Mouse (Mus musculus) intestine, embryonic 14.5 days (tissue): ENCODE data around the gene Olfr71. TPM values are rescaled to one million over a fixed set of nuclear protein-coding genes. Genes with fewer than 3 reads are reported as not detected.
A peak's percentile ranks its signal among the peaks of the same experiment; 100 is the strongest.

Source experiments
- ATAC-seq: fragments of 200-750 bp; cut with Nextera tagmentation; replicated peaks from 2 replicates; pipeline ENCODE4 v1.8.0; 2017; ENCODE audit warnings: low read depth, moderate number of reproducible peaks, moderate TSS enrichment, moderate library complexity; ENCODE audit not compliant: low FRiP score, low TSS enrichment
- DNase-seq: peaks from one replicate; pipeline ENCODE4 v3.0.0-alpha.2; 2018; ENCODE audit warnings: low spot score
- H3K27ac ChIP-seq: fragments of 300-500 bp; sonication (generic); 2 replicates; pipeline ENCODE4 v1.5.1; 2014; ENCODE audit warnings: low read depth, mild to moderate bottlenecking, control low read depth
- H3K27me3 ChIP-seq: fragments of 300-500 bp; sonication (generic); replicated peaks from 2 replicates; pipeline ENCODE4 v1.6.1; 2014; ENCODE audit warnings: low read length, control low read depth; ENCODE audit not compliant: control insufficient read depth, insufficient read depth
- H3K36me3 ChIP-seq: fragments of 300-500 bp; sonication (generic); 2 replicates; pipeline ENCODE4 v1.6.1; 2014; ENCODE audit warnings: low read length, control low read depth; ENCODE audit not compliant: control insufficient read depth, insufficient read depth
- H3K4me1 ChIP-seq: fragments of 300-500 bp; sonication (generic); replicated peaks from 2 replicates; pipeline ENCODE4 v1.6.1; 2014; ENCODE audit warnings: low read length, control low read depth, mixed read lengths; ENCODE audit not compliant: control insufficient read depth, insufficient read depth
- H3K4me2 ChIP-seq: fragments of 300-500 bp; sonication (generic); 2 replicates; pipeline ENCODE4 v1.6.1; 2014; ENCODE audit warnings: low read length
- H3K4me3 ChIP-seq: fragments of 300-500 bp; sonication (generic); 2 replicates; pipeline ENCODE4 v1.5.1; 2014; ENCODE audit warnings: low read depth, low read length, control low read depth, mixed read lengths
- H3K9ac ChIP-seq: fragments of 300-500 bp; sonication (generic); 2 replicates; pipeline ENCODE4 v1.6.1; 2014; ENCODE audit warnings: mild to moderate bottlenecking, low read length
- H3K9me3 ChIP-seq: fragments of 300-500 bp; sonication (generic); 2 replicates; pipeline ENCODE4 v1.6.1; 2016; ENCODE audit warnings: low read length, control low read depth; ENCODE audit not compliant: control insufficient read depth
- WGBS: fragments of 180-500 bp; shearing (Covaris S2); extraction: QIAGEN DNeasy Blood & Tissue Kit; methylation state at CpG from one replicate; pipeline ENCODE4 v1.1.7; 2014; 5-methylcytosine and 5-hydroxymethylcytosine counted together
- polyA plus RNA-seq: library from polyadenylated mRNA; unstranded; fragments of >200 nt; fragmentation: Nextera tagmentation; extraction: Ambion mirVana; gene quantifications from 2 replicates; pipeline ENCODE4 v1.2.1, GENCODE M21; 2014

Gene Olfr71
- polyA plus RNA-seq, 1 experiment from 2014 or later: not detected

GRCm38 (mm10) chr4:43724764-43725163 lies 14.7 kb upstream of the Olfr71 start:
- WGBS: 31% methylated on average over 1 of the region's 1 CpGs
- peaks cover 22% of the 10 kb centered on the region for H3K4me1 ChIP-seq
- H3K4me2 ChIP-seq: no peak overlapping the region
- no peak overlapping the region for H3K27ac ChIP-seq
- no peak overlapping the region for H3K4me3 ChIP-seq
- no peaks in the 10 kb centered on the region for H3K27me3 ChIP-seq
- no peak for ATAC-seq
- H3K9ac ChIP-seq: no peak overlapping the region
- no peak for DNase-seq
- H3K9me3 ChIP-seq: no peaks in the 10 kb centered on the region
- no peaks in the 10 kb centered on the region for H3K36me3 ChIP-seq

GRCm38 (mm10) chr4:43722191-43722590 lies 12.1 kb upstream of the Olfr71 start:
- Histone ChIP-seq H3K27ac (no peak overlapping the region), H3K4me2 (no peak overlapping the region), H3K9me3 (no peaks in the 10 kb centered on the region), H3K36me3 (no peaks in the 10 kb centered on the region), H3K4me1 (peaks cover 6% of the 10 kb centered on the region), H3K9ac (no peak overlapping the region), H3K27me3 (no peaks in the 10 kb centered on the region), H3K4me3 (no peak overlapping the region)
- ATAC-seq (no peak), DNase-seq (no peak)
- 89% methylated on average over 4 of the region's 4 CpGs for WGBS

GRCm38 (mm10) chr4:43720491-43721228 lies 10.6 kb upstream of the Olfr71 start:
- no peak overlapping the region for H3K4me3 ChIP-seq
- ATAC-seq (no peak), DNase-seq (no peak)
- no peaks in the 10 kb centered on the region for H3K27me3 ChIP-seq
- H3K4me1 ChIP-seq: no peaks in the 10 kb centered on the region
- H3K9me3 ChIP-seq: no peaks in the 10 kb centered on the region
- H3K9ac ChIP-seq: no peak overlapping the region
- no peaks in the 10 kb centered on the region for H3K36me3 ChIP-seq
- H3K27ac ChIP-seq: peak overlapping the region; percentile 57
- H3K4me2 ChIP-seq: peak overlapping the region; percentile 15; the same call in 1 of the 2 replicates
- WGBS: 46% methylated on average over 14 of the region's 16 CpGs

GRCm38 (mm10) chr4:43713652-43714219 lies 3.7 kb upstream of the Olfr71 start:
- Histone ChIP-seq H3K4me2 (no peak overlapping the region), H3K9me3 (no peaks in the 10 kb centered on the region), H3K27ac (no peak overlapping the region), H3K9ac (no peak overlapping the region), H3K36me3 (no peaks in the 10 kb centered on the region), H3K4me1 (no peaks in the 10 kb centered on the region), H3K27me3 (no peaks in the 10 kb centered on the region), H3K4me3 (no peak overlapping the region)
- no peak for ATAC-seq
- WGBS: 33% methylated on average over 7 of the region's 7 CpGs
- no peak for DNase-seq

DNA sequence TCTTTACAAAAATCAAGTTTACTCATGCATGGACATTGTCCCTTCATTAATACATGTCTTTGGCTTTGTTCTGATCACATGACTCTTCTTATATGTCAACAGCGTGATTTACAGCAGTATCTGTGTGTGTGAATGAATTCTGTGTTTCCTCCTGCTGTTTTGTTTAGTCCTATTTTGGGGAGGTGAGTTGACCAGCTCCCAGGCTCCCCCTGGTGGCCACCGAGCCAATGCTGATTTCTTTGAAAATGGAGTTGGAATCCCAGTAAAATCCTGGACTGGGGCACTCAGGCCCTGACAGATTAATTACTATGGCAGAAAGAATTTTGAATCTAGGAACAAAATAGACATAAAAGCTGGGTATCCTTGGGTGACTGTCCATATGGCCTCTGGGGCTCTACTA lies 1.8 kb upstream of the Olfr71 start:
- H3K4me1 ChIP-seq: no peaks in the 10 kb centered on the region
- H3K36me3 ChIP-seq: no peaks in the 10 kb centered on the region
- H3K4me2 ChIP-seq: no peak overlapping the region
- ATAC-seq: no peak
- H3K9ac ChIP-seq: no peak overlapping the region
- H3K27ac ChIP-seq: no peak overlapping the region
- DNase-seq: peak; percentile 93
- no peaks in the 10 kb centered on the region for H3K27me3 ChIP-seq
- WGBS: 7% methylated on average over 2 of the region's 2 CpGs
- no peaks in the 10 kb centered on the region for H3K9me3 ChIP-seq
- no peak overlapping the region for H3K4me3 ChIP-seq

DNA sequence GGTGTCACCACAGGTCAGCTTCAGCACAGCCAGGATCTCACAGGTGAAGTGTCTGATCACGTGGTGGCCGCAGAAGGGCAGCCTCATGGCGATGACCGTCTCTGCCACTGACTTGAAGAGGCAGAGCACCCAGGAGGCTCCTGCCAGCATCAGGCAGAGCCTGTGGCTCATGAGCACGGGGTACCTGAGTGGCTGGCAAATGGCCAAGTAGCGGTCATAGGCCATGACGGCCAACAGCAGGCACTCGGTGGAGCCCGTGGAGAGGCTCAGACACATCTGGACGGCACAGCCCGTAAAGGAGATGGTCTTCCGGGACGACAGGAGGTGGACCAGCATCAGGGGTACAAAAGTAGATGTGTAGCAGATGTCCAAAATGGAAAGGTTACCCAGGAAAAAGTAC lies 4.1 kb downstream of the Olfr71 start:
- H3K27me3 ChIP-seq: no peaks in the 10 kb centered on the region
- no peak for DNase-seq
- no peak overlapping the region for H3K4me3 ChIP-seq
- H3K27ac ChIP-seq: no peak overlapping the region
- no peak for ATAC-seq
- H3K9me3 ChIP-seq: no peaks in the 10 kb centered on the region
- 75% methylated on average over 13 of the region's 13 CpGs for WGBS
- no peaks in the 10 kb centered on the region for H3K36me3 ChIP-seq
- H3K4me2 ChIP-seq: no peak overlapping the region
- H3K9ac ChIP-seq: no peak overlapping the region
- H3K4me1 ChIP-seq: no peaks in the 10 kb centered on the region

- Histone ChIP-seq H3K36me3 (no peaks in the 10 kb centered on the region), H3K4me2 (no peak overlapping the region), H3K27ac (no peak overlapping the region), H3K27me3 (no peaks in the 10 kb centered on the region), H3K4me1 (no peaks in the 10 kb centered on the region), H3K9ac (no peak overlapping the region), H3K4me3 (no peak overlapping the region), H3K9me3 (no peaks in the 10 kb centered on the region)
- ATAC-seq (no peak), DNase-seq (no peak)
- 75% methylated on average over 8 of the region's 8 CpGs for WGBS
Observed at GRCm38 (mm10) chr4:43703851-43704250, 6.2 kb downstream of the Olfr71 start.

GRCm38 (mm10) chr4:43703439-43703838 lies 6.6 kb downstream of the Olfr71 start:
- no peak for DNase-seq
- H3K27ac ChIP-seq: no peak overlapping the region
- no peaks in the 10 kb centered on the region for H3K9me3 ChIP-seq
- H3K4me1 ChIP-seq: no peaks in the 10 kb centered on the region
- H3K36me3 ChIP-seq: no peaks in the 10 kb centered on the region
- H3K4me2 ChIP-seq: no peak overlapping the region
- H3K27me3 ChIP-seq: no peaks in the 10 kb centered on the region
- ATAC-seq: no peak
- H3K9ac ChIP-seq: no peak overlapping the region
- WGBS: 78% methylated on average over 6 of the region's 6 CpGs
- no peak overlapping the region for H3K4me3 ChIP-seq

DNA sequence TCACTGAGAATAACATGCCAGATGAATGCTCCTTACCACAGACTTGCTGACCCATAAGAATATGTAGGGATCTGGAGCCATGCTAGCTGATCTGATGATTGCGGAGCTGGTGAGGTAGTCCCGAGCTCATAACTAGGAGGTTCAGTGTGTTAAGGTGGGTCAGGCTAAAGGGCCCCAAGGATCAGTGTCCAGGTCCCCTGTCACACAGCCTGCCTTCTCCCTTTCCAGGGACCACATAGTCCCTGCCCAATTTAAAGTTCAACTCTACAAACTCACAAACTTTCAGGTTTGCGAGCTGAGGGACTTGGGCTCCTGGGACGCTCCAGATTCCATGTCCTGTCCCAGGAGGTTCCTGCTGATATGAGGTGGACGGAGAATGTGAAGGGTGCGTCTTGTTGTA lies 9.3 kb downstream of the Olfr71 start, which contains the start of gene Olfr70:
Gene Olfr70 (minus strand): TSS at position 101 of the 400 bp plus-strand sequence.
- H3K9ac ChIP-seq: no peak within 1 kb of the TSS
- H3K36me3 ChIP-seq: no peaks in the 10 kb centered on the region
- H3K27me3 ChIP-seq: no peaks in the 10 kb centered on the region
- ATAC-seq (no peak), DNase-seq (no peak)
- H3K4me3 ChIP-seq: no peak within 1 kb of the TSS
- H3K9me3 ChIP-seq: no peaks in the 10 kb centered on the region
- no peak within 1 kb of the TSS for H3K27ac ChIP-seq
- WGBS: 85% methylated on average over 6 of the region's 6 CpGs
- no peak within 1 kb of the TSS for H3K4me2 ChIP-seq
- no peaks in the 10 kb centered on the region for H3K4me1 ChIP-seq
